Mouse (Mus musculus) limb, embryonic 14.5 days (tissue): ENCODE data around the gene Lyve1. TPM values are rescaled to one million over a fixed set of nuclear protein-coding genes. Genes with fewer than 3 reads are reported as not detected.

Experiments
- ATAC-seq: fragments of 200-750 bp; cut with Nextera tagmentation; 2 replicates; pipeline ENCODE4 v1.8.0; 2017; ENCODE audit warnings: low read depth, moderate number of reproducible peaks, moderate TSS enrichment; ENCODE audit not compliant: low FRiP score
- DNase-seq: peaks from one replicate; pipeline ENCODE4 v3.0.0-alpha.2; 2015; ENCODE audit warnings: low spot score
- H3K27ac ChIP-seq: fragments of 300-500 bp; sonication (generic); replicated peaks from 2 replicates; pipeline ENCODE4 v1.5.1; 2014; ENCODE audit warnings: low read depth, mild to moderate bottlenecking, low read length, moderate library complexity, mixed read lengths
- H3K27me3 ChIP-seq: fragments of 300-500 bp; sonication (generic); 2 replicates; pipeline ENCODE4 v1.6.1; 2014; ENCODE audit warnings: low read length, mixed read lengths; ENCODE audit not compliant: control insufficient read depth, insufficient read depth
- H3K36me3 ChIP-seq: fragments of 300-500 bp; sonication (generic); 2 replicates; pipeline ENCODE4 v1.6.1; 2014; ENCODE audit warnings: mild to moderate bottlenecking, low read length, moderate library complexity, mixed read lengths; ENCODE audit not compliant: control insufficient read depth, insufficient read depth
- H3K4me1 ChIP-seq: fragments of 300-500 bp; sonication (generic); 2 replicates; pipeline ENCODE4 v1.6.1; 2014; ENCODE audit warnings: antibody characterized with exemption, low read length, mixed read lengths; ENCODE audit not compliant: control insufficient read depth, insufficient read depth
- H3K4me2 ChIP-seq: fragments of 300-500 bp; sonication (generic); replicated peaks from 2 replicates; pipeline ENCODE4 v1.6.1; 2014; ENCODE audit warnings: low read depth, mild to moderate bottlenecking, low read length, moderate library complexity; ENCODE audit not compliant: severe bottlenecking
- H3K4me3 ChIP-seq: fragments of 300-500 bp; sonication (generic); replicated peaks from 2 replicates; pipeline ENCODE4 v1.5.1; 2014; ENCODE audit warnings: low read length
- H3K9ac ChIP-seq: fragments of 300-500 bp; sonication (generic); 2 replicates; pipeline ENCODE4 v1.6.1; 2014; ENCODE audit warnings: mild to moderate bottlenecking, low read depth, low read length, moderate library complexity; ENCODE audit not compliant: severe bottlenecking
- H3K9me3 ChIP-seq: fragments of 300-500 bp; sonication (generic); 2 replicates; pipeline ENCODE4 v1.6.1; 2016; ENCODE audit warnings: low read length; ENCODE audit not compliant: control insufficient read depth
- POLR2A ChIP-seq: fragments of 200-500 bp; IDR thresholded peaks from 2 replicates; pipeline ENCODE4 v1.8.0; 2012; ENCODE audit warnings: inconsistent platforms, mild to moderate bottlenecking, moderate library complexity, borderline replicate concordance; ENCODE audit not compliant: insufficient read depth, insufficient read length; ENCODE audit errors: extremely low read depth
- whole genome bisulfite sequencing: fragments of 180-500 bp; shearing (Covaris S2); extraction: QIAGEN DNeasy Blood & Tissue Kit; methylation state at CpG from one replicate; pipeline ENCODE4 v1.1.7; 2014; 5-methylcytosine and 5-hydroxymethylcytosine counted together
- polyA plus RNA-seq, 2 experiments: library from polyadenylated mRNA; depleted of rRNA in 1 of 2; stranded (reverse) in 1 of 2; unstranded in 1 of 2; fragments of >200 nt; fragmentation: Nextera tagmentation in 1 of 2; extraction: Ambion mirVana in 1 of 2; gene quantifications; 2 replicates each; pipeline versions ENCODE4 v1.2.1 to v1.2.3; 2012 to 2014

Gene Lyve1
- polyA plus RNA-seq, 2 experiments: 9.7 to 10.2 TPM

- no peak for DNase-seq
- Histone ChIP-seq H3K27me3 (no peaks in the 10 kb centered on the region), H3K27ac (no peak overlapping the region), H3K9me3 (no peaks in the 10 kb centered on the region), H3K36me3 (no peaks in the 10 kb centered on the region), H3K9ac (no peak overlapping the region), H3K4me1 (no peaks in the 10 kb centered on the region), H3K4me3 (no peak overlapping the region), H3K4me2 (no peak overlapping the region)
- 89% methylated on average over 18 of the region's 18 CpGs for WGBS
- TF ChIP-seq POLR2A: no peak
- no peak for ATAC-seq
These were observed 53.2 kb downstream of the Lyve1 start for GRCm38 (mm10) chr7:110809585-110810557.

- no peaks in the 10 kb centered on the region for H3K27me3 ChIP-seq
- no peaks in the 10 kb centered on the region for H3K4me1 ChIP-seq
- WGBS: 21% methylated on average over 3 of the region's 3 CpGs
- no peaks in the 10 kb centered on the region for H3K36me3 ChIP-seq
- no peak overlapping the region for H3K27ac ChIP-seq
- no peaks in the 10 kb centered on the region for H3K9me3 ChIP-seq
- H3K9ac ChIP-seq: no peak overlapping the region
- ATAC-seq: peak; percentile 65
- DNase-seq: peak; percentile 62
- no peak overlapping the region for H3K4me3 ChIP-seq
- H3K4me2 ChIP-seq: no peak overlapping the region
- no peak for TF ChIP-seq POLR2A
These were observed 54.1 kb downstream of the Lyve1 start for GRCm38 (mm10) chr7:110808962-110809361.

GRCm38 (mm10) chr7:110807460-110808030 lies 55.5 kb downstream of the Lyve1 start:
- H3K4me2 ChIP-seq: no peak overlapping the region
- no peaks in the 10 kb centered on the region for H3K4me1 ChIP-seq
- H3K4me3 ChIP-seq: no peak overlapping the region
- no peak for DNase-seq
- WGBS: 86% methylated on average over 13 of the region's 13 CpGs
- ATAC-seq: no peak
- no peak overlapping the region for H3K9ac ChIP-seq
- no peak overlapping the region for H3K27ac ChIP-seq
- H3K36me3 ChIP-seq: no peaks in the 10 kb centered on the region
- TF ChIP-seq POLR2A: no peak
- H3K9me3 ChIP-seq: no peaks in the 10 kb centered on the region
- no peaks in the 10 kb centered on the region for H3K27me3 ChIP-seq

GRCm38 (mm10) chr7:110804266-110804665 lies 58.8 kb downstream of the Lyve1 start:
- Histone ChIP-seq H3K36me3 (no peaks in the 10 kb centered on the region), H3K27me3 (no peaks in the 10 kb centered on the region), H3K4me1 (no peaks in the 10 kb centered on the region), H3K27ac (no peak overlapping the region), H3K9ac (no peak overlapping the region), H3K9me3 (no peaks in the 10 kb centered on the region), H3K4me3 (no peak overlapping the region), H3K4me2 (no peak overlapping the region)
- ATAC-seq (no peak), DNase-seq (no peak)
- no peak for TF ChIP-seq POLR2A
- 55% methylated on average over 3 of the region's 3 CpGs for WGBS

GRCm38 (mm10) chr7:110803131-110803530 lies 59.9 kb downstream of the Lyve1 start:
- no peaks in the 10 kb centered on the region for H3K36me3 ChIP-seq
- no peak overlapping the region for H3K9ac ChIP-seq
- no peak overlapping the region for H3K4me3 ChIP-seq
- DNase-seq (no peak), ATAC-seq (no peak)
- no peaks in the 10 kb centered on the region for H3K4me1 ChIP-seq
- no peaks in the 10 kb centered on the region for H3K9me3 ChIP-seq
- no peak overlapping the region for H3K27ac ChIP-seq
- WGBS: 94% methylated on average over 10 of the region's 10 CpGs
- no peak overlapping the region for H3K4me2 ChIP-seq
- no peaks in the 10 kb centered on the region for H3K27me3 ChIP-seq
- no peak for TF ChIP-seq POLR2A
